Mouse (Mus musculus) embryo, embryonic 10.5 days (tissue): Measurements from ENCODE around the gene Fam166b.

Source experiments
- DNase-seq: peaks from one replicate; pipeline ENCODE4 v3.0.0-alpha.2; 2015; ENCODE audit warnings: low spot score

Fam166b gene

DNA sequence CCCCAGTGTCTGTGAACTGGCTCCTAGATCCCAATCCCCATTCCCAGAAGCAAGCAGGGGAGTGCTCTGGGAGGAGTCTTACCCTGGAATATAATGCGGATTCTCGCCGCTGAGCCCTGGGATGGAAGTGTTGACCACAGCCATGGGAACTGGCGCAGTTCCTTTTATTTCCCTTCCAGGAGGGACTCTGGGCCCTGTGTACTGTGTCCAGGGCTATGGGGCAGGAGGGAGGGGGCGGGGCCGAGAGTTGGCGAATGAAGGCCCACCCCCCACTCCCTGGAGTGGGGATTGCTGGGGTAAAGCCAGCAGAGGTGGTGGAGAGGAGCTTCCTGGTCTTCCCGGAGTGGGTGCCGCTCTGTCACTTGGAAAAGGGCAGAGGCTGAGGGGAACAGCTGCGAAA lies at the start of gene Fam166b:
Fam166b (minus strand) TSS at position 189 of the 400 bp plus-strand sequence.
- DNase-seq, result no peak

DNA sequence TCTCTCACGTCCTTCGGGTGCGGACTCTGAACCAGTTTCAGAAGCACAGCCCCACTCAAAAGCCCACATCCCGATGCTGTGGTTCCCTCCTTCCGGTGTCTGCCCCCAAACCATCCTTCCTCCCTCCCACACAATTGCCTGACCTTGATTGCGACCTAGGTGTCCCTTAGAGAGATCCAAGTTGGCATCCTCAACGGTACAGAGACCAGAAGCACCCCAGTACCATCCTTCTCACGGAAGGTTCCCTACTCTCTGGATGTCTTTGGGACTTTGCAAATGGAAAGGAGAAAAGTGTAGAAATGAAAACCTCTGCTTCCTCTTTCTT lies 49.6 kb upstream of the Fam166b start:
- DNase-seq, result no peak

DNA sequence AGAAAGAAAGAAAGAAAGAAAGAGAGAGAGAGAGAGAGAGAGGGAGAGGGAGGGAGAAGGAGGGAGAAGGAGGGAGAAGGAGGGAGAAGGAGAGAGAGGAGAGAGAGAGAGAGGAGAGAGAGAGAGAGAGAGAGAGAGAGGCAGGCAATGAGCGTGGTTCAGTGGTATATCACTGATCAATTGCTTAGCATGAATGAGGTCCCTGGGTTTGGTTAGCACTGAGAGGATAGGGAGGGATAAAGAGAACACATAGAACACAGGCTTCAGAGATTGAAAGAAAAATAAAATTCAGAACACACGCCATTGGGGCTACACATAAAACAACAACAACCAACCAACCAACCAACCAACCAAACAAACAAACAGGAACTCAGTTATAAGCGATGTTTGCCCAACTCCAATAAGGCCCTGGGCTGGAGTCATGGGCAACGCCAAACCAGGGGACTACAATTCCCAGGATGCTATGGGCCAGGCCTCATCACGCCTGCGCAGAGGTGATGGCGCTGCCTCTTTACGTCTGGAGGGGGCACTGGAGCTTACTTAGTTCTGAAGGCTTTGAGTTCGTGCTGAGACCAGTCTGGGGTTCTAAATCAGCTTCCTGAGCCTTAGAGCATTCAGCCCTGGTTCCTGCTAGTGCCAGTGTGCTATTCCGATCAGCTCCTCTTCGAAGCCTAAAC lies 49.1 kb upstream of the Fam166b start:
- peak; percentile 96 for DNase-seq

DNA sequence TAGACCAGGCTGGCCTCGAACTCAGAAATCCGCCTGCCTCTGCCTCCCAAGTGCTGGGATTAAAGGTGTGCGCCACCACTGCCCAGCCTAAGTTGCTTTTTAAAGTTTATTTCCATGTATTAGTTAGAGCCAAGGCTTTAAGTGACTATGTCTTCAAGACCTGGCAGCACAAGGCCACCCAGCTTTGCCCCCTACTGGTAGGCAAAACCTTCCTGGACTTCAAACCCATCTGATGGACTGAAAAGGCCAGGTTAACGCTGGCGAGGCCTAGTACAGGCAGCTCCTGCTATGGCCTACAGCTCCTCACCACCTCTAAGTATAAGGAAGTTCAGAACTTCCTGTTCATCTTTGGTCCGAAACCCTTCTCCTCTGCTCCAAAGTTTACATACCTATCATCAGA lies 47.7 kb upstream of the Fam166b start:
- DNase-seq, result no peak

DNA sequence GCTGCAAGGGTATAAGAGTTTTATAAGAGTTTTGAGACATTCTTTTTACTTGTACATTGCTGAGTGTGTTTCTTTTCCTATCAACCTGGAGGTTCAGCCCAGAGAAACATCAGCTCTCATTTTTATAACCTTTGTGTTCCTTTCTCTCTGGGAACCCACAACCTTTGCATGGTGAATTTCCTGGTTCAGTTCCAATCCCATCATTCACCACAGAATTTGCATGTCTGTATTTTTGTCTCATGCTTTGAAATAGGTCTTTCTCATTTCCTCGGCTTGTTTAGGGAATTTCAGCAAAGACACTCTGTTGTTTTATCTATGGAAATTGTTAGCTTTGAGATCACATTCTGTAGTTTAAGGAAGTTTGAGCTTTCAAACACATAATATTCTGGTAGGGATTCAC lies 44.7 kb upstream of the Fam166b start:
- DNase-seq, result no peak

DNA sequence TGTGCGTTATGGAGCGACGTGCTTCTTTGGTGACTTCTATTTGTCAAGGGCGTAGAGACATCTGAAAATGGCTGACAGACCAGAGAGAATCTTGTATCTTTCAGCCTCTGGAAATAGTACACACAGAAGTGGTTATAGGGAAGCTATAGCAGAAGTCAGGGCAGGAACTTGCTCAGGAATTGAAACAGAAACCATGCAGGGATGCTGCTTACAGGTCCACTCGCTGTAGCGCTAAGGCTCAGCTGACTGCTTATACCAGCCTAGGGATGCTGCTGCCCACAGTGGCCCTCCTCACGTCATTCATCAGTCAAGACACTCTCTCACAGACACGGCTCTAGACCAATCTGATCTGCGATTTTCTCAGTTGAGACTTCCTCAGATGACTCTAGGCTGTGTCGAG lies 41.4 kb upstream of the Fam166b start:
- no peak for DNase-seq

DNA sequence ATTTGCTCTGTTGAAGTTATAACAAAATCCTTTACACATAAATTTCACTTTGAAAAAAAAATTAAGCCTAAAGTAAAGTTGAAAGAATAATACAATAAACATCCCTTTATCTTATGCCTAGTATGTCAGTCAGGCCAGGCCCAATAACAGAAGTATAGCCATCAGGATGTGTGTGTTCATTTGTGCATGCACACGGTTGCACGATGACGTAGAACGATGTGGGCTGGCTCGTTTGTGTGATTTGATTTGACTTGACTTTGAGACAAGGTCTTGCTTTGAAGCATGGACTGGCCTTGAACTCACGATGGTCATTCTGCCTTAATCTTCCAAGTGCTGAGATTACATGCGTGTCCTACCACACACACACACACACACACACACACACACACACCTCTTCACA lies 37.9 kb upstream of the Fam166b start:
- no peak for DNase-seq

DNA sequence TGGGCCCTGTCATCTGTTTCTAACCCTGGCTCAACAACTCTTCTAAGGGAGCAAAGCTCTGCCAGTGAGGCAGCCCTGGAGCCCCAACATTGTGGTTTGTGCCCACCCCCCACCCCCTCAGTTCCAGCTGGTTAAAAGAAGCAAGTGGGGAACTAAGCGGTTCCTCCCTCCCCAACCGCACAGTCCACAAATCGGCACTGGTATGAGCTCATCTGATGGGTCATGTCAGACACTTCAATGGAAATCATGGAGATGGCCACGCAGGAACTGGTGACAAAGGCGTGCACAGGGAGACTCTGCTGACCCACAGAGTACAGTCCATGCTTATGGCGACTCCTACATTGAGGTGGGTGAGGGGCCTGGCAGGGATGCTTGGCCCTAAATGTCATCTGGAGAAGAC lies 37.0 kb upstream of the Fam166b start:
- no peak for DNase-seq

DNA sequence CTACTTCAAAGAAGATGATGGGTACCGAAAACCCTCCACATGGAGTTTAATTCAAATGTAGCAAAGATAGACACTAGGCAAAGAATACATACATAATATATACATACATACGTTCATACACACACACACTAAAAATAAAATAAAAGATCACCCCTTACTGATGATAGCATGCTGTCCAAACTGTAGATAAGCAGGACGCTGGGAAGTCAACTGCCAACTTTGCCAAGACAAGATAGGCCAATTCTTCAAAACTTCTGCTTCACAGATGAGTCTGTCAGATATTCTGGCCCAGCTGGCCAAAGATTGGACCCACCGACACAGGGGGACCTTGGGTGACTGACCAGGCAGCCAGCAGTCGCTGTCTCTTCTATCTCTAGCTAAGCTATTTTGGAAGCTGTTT lies 34.2 kb upstream of the Fam166b start:
- DNase-seq, result no peak

DNA sequence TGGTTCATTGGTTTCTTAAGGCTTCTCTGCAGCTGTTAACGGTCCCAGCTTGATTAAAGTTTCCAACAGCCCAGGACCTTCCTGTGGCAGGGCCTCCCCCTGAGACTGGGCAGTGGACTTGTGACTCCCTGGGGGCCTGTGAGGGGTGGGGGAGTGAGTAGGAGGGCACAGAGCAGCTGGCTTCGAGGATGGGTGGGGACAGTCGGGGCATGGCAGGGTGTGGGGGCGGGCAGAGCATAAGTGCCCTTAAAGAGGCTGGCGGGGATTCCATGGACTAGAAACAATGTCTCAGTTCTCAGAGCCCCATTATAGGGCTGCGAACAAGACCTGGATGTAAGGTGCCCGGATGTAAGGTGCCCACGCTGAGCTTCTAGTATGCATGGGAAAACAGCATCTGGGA lies 28.2 kb upstream of the Fam166b start:
- DNase-seq, result no peak

DNA sequence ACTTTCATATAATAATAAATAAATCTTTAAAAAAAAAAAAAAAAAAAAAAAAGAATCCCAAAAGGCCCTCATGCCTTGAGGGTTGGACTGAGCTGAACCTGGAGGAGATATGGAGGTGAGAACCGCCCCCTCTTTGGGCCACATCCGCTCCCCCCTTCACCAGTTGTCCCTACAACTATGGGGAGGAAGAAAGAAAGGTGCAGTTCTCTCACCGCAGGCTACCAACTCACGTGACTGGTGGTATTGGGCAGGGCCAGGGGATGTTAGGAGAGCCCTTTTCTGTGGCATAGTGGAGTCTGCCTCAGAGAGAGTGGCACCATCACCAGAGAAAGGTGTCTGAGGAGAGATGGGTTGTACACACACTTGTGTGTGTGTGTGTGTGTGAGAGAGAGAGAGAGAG lies 27.5 kb upstream of the Fam166b start:
- DNase-seq, result no peak

DNA sequence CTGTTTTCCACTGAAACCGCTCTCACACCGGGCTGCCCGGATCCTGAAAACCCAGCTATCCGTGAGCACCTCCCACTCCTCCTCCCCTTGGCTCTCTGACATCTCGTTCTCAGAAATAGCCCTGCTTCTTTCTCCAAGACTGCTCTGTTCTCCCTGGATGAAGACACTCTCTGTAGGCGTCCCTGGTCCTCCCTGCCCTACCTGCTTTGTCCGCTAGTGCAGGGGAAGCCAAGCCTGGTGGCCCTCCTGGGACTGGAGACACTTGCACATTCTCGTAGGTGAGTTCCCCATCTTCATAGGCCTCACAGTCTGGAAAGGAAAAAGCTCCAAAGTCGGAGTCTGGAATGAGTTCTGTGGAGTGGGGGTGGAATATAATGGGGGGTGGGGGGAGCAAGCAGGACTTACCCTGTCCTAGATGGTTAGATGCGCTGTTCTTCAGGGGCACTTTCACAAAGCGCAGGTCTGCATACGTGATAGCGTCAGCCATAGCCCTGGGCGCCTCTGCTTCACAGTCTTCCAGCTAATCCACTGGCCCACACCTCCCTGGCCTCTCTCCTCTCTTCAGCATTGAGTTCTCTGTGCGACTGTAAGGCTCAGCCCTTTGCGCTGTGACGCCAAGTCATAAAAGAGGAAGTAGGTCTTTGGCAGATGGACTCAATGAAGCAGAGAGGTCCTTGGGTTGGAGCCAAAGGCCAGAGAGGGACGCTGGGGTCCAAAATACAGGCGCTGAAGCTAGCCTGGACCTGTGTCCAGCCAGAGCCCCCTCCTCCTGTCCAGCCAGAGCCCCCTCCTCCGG lies 25.3 kb upstream of the Fam166b start, which contains the start of gene Cd72:
Cd72 (minus strand) TSS at position 588 of the 796 bp plus-strand sequence.
- DNase-seq, result peak; percentile 17

DNA sequence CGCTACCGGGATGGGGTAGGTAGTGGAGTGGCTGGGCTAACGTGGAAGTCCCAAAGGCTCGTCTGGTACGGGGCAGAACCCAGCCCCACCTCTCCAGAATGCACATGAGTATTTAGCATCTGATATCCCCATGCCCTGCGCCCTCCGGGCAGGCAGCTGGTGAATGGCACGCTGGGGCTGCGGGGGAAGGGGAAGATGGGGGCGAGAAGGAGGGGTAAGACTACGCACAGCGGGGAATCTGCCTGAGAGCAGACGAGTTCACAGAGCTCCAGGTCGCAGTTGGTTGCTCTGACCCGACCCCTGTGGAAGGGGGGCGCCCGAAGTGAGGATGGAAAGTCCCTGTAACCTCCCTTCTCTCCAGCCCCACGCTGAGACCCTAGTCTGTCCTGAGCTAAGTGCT lies 24.5 kb upstream of the Fam166b start:
- DNase-seq, result peak; percentile 40

DNA sequence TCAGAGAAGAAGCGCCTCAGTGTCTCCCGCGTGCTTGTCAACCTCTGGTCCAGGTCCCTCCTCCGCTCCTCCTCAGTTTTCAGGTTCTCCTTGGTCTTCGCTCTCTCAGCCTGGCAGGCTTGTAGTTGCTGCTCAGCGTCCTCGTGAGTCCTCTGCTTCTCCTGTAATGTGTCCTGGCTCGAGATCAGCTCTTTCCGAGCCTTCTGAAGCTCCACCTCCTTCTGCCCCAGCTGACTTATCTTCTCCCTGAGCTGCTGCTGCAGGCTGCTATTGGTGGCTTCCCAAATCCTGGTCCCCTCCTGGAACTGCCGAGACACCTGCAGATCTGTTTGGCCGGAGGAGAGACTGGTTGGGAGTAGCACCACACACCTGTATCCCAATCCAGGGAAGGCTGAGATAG lies 23.4 kb upstream of the Fam166b start:
- DNase-seq, result no peak

DNA sequence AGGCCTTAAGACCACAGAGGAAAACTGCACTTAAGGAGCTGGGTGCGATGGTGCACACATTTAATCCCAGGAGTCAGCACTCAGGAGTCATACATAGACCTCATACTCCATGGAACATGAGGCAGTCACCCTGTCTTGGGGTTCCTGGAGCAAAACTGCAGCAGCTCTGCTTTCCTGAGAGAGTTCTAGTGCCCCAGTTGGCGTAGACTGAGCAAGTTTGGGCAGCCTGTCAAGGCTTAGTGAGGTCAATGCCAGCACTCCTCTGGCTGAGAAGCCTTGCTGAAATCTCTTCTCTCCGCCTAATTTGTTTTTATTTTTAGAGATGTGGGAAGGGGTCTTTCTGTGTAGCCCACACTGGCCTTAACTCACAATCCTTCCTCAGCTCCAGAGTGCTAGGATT lies 19.6 kb upstream of the Fam166b start:
- DNase-seq, result no peak

DNA sequence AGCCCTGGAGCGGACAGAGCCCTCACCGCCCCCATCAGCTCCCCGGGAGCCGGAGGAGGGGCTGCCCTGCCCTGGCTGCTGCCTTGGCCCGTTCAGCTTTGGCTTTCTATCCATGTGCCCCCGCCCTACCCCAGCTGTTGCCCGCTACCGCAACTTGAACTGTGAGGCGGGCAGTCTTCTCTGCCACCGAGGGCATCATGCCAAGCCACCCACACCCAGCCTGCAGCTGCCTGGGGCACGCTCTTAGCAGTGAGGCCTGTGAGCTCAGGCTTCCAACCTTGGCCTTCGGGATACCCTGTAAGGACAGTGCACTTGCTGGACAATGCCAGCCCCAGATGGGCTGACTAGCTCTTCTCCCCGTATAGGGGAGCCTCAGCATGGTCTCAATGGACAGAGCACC lies 18.3 kb upstream of the Fam166b start:
- no peak for DNase-seq

DNA sequence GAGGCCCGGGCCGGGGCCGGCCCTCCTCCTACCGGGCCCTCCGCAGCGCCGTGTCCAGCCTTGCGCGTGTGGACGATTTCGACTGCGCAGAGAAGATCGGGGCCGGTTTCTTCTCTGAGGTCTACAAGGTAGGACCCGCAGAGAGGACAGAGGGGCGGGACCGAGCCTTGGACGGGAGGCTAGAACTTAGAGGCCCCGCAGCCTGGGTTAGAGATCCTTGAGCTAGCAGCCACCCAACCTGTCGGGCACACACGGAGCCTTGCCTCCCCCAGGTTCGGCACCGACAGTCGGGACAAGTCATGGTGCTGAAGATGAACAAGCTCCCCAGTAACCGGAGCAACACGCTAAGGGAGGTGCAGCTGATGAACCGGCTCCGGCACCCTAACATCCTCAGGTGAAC lies 14.6 kb upstream of the Fam166b start:
- peak; percentile 49 for DNase-seq

DNA sequence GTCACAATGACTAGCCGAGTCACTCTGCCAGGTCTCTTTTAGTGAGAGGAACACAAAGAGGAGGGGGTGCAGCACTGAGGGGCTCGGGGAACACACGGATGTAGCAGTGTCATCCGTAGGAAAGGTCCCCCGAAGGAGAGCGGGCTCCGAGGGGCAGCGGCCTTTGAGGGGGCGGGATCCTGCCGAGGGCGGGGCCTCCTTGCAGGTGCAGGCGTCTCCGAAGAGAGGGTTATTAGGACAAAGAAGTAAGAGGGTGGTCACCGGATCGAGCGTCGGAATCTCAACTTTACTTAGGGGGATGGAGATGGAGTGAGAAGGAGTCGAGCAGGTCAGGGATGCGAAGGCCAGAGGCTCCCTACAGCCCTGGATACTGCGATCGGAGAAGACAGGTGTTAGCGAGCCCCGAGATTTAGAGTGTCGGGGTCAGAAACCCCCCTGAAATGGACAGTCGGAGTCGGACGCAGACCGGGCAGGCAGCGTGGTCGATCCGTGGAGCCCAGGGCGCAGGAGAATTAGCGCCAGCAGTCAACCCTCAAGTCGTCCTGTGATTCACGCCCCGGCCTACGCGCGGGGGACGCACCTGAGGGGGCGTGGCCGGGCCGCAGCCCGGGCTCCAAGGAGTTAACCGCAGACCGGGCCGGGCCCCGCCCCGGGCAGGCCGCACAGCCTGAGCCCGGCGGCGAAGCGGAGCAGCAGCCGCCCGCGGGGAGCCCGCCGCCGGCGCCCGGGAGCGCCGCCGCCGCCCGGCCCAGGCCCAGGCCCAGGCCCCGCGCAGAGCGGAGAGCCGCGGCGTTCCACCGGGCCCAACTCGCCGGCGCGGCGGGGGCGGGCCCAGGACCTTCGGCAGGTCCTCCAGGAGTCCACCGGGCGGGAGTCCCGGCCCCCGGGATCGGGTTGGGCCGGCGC lies 13.8 kb upstream of the Fam166b start:
- DNase-seq, result peak; percentile 78

DNA sequence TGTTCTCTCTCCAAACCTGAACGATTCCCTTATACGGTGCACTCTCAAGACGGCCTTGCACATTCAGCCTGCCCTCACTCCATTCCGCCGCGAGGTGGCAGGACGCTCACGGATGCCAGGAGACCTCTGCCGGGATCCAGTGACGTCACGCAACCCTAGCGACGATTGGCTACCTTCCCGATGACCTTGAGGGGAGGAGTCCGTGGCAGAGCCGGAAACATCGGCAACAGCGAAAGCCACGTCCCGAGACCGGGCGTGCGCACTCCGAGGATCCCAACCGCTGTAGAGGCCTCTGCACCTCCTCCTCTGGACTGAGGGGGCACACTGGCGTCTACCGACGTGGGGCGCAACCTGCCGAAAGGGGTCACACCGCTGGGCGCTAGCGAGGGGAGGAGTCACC lies 13.1 kb upstream of the Fam166b start:
- peak; percentile 100 for DNase-seq

DNA sequence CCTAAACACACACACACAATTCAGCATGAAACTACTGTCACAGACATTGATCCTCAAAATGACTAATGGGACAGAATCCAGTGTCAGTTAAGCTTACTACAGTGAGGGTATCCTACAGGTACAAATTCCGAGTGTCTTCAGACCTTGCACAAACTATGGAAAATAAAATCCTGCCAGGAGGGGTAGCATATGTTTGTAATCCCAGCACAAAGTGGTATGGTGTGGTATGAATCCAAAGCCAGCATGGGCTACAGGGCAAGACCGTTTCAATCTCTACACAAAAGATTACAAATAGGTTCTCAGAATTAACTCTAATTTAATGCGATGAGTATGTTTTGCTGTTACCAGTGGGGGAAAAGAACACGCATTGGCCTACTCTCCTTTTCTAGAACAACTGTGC lies 12.7 kb upstream of the Fam166b start, which contains the start of gene Tesk1:
Tesk1 (plus strand) TSS at position 301 of the 400 bp plus-strand sequence.
- no peak for DNase-seq

DNA sequence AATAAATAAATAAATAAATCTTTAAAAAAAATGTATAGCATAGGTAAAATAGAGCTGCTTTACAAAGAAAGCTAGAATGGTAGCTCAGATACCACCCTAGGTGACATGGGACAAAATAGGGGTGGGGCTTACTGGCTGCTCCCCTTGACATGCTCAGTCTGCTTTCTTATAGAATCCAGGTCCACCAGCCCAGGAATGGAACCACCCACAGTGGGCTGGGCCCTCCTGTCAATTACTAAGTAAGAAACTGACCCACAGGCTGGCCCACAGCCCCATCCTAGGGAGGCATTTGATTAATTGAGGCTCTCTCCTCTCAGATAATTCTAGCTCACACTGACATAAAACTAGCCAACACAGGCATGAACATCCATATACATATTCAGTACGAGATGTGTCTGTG lies 3.9 kb upstream of the Fam166b start:
- DNase-seq, result no peak

DNA sequence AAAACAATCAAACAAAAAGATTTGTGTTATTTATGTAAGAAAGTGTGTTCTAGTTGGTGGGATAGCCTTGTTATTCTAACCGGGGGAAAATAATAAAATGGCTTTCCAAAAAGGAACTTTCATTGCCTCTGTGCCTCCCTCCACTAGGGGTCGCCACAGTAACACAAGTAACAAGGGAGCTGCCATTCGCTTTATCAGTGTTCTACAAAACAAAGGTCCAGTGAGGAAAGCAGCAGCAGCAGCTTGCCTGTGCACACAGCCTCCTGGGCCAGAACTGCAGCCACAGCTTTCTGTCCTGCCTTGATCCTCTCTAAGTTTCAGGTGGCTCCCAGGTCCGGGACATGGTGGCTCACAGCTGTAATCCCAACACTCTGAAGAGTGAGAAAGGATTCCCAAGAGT lies 2.8 kb upstream of the Fam166b start:
- peak; percentile 96 for DNase-seq
